Mouse (Mus musculus): ENCODE data around the gene Gm10778. TPM values are rescaled to one million over a fixed set of nuclear protein-coding genes. Genes with fewer than 3 reads are reported as not detected.

Gene Gm10778
- 1 to 10 TPM; 4.7 to 5.3 TPM for total RNA-seq (2021)

DNA sequence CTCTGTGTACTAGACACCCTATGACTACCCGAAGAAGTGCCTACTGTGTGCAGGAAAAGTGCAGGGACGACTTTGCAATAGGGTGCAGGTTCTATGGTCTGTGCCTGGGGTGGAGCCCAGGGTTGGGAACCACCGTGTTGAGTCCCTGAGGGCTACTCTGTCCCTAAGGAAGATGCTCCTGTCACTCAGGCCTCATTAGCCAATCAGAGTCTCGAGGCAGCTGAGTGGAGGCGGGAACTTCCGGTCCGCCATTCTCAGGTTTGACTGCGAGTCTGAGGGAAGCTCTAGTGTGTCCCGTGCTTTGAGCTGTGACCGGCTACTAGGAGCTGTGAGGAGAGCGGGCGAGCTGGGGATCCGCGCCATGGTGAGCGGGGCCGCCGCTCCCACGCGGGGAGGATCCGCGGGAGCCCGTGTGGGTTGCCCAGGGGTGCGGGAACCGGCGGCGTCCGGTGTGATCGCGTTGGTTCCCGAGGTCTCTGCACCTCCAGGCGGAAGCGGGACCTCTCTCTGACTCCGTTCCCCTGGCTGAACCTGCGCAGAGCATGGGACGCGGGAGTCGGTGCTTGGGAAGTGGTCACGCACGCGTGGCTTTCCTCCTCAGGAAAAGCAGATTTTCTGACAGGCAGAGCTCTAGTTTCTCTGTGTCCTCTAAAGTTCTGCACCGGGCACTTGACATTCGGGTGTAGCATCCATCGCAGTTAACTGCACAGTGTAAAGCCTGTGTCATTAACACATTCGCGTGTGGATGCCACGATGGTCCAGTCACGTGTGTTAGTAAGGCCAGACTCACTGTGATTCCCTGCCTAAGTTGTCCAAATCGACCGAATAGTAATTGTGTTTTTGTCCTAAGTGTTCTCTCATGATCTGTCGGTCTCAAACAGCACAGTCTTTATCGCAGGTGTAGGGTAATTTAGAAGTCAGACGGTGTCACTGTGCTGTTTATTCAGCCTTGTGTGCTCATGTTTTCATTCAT lies at the start of gene Gm10778:
TSS of gene Gm10778 (plus strand) at position 257 of the 973 bp plus-strand sequence.
- DNase-seq (ENCODE audit: extremely low spot score in 1 of 2, low spot score in 1 of 2), result peak; percentile 68 to 78

DNA sequence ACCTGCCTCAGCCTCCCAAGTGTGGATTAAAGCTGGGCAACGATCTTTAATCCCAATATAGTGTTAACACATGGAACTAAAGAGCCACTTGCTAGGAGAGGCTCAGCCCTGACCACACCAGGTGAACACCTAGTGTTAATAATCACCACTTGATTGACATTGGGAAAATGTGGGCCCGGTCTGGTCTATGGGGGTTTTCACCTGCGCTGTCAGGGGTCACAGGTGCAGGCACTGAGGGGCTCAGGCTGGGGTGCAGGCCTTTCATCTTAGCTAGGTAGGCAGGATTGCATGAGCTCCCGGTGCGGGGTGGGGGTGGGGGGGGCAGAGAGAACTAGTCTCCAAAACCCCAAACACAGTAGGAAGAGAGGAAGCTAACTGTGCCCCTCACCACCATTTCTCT lies 49.2 kb upstream of the Gm10778 start:
- DNase-seq (ENCODE audit: extremely low spot score in 1 of 2, low spot score in 1 of 2), result no peak

- no peak for DNase-seq (ENCODE audit: extremely low spot score in 1 of 2, low spot score in 1 of 2)
These were observed 48.8 kb upstream of the Gm10778 start for GRCm38 (mm10) chr10:81600096-81600495.

DNA sequence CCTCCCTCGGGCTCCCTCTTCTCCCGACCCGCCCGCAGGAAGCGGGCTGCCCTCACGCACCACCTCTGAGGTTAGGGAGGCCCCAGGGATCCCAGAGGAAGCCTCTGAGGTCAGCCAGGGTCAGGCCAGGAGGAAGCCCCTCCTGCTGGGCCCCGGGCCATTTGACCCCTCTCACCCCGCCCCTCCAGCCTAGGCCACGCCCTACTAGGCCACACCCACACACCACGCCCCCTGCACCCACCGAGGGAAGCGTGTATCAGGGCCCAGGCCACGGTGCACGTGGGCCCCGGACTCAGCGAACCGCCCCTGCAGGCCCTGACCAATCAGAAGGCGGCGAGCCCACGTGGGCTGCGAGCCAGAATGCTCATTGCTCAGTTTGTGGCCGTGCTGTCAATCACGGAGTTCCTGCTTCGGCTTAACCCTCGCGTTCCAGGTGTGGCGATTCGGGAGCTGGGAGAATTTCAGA lies 48.1 kb upstream of the Gm10778 start, which contains the start of gene Tle6:
TSS of gene Tle6 (minus strand) at position 336 of the 466 bp plus-strand sequence.
- DNase-seq (ENCODE audit: extremely low spot score in 1 of 2, low spot score in 1 of 2), result peak; percentile 91 to 93

- no peak for DNase-seq (ENCODE audit: extremely low spot score in 1 of 2, low spot score in 1 of 2)
These were observed 47.4 kb upstream of the Gm10778 start for GRCm38 (mm10) chr10:81601396-81601905.

GRCm38 (mm10) chr10:81602741-81603151 lies 46.1 kb upstream of the Gm10778 start:
- DNase-seq (ENCODE audit: extremely low spot score in 1 of 2, low spot score in 1 of 2), result no peak

DNA sequence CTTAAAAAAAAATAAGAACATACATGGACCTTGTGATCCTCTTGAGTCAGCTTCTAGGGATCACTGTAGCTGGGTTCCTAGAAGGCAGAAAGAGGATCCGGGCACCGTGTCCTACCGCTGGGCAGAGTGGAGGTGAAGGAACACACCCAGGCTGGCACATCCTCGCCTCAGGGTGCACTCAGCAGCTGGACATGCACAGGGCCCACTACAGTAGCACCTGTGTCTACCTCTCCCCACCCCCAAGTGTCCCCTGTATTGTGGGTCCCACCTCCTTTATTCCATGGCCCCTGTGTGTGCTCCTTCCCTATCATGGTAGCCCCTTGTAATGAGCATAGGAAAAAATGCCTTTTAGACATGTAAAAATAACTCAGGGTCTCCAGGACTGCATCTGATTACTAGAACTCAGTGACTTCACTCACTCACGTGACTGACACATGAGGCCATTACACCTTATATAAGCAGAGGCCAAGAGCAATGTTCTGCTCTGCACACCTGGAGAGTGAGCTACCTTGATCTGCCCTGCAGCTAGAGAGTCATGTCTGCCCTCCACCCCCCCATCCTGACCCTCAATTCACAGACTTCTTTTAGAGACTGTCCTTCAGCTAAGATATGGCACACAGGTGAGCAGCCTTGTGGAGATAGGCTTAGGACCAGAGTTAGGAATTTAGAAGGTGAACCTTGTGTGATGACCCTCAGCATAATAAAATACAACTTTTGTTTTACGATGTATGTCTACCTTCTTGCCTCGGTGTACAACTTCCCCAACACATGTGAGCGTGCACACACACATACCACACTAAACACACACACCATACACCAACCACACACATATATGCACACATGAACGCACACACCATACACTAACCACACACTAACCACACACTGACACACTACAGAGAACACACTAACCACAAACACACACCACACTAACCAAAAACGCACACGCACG lies 44.6 kb upstream of the Gm10778 start:
- DNase-seq (ENCODE audit: extremely low spot score in 1 of 2, low spot score in 1 of 2), result no peak

GRCm38 (mm10) chr10:81604968-81605665 lies 43.7 kb upstream of the Gm10778 start:
- peak; percentile 67 to 92 for DNase-seq (ENCODE audit: extremely low spot score in 1 of 2, low spot score in 1 of 2)

- no peak for DNase-seq (ENCODE audit: extremely low spot score in 1 of 2, low spot score in 1 of 2)
These were observed 43.2 kb upstream of the Gm10778 start for GRCm38 (mm10) chr10:81605666-81605973.

DNA sequence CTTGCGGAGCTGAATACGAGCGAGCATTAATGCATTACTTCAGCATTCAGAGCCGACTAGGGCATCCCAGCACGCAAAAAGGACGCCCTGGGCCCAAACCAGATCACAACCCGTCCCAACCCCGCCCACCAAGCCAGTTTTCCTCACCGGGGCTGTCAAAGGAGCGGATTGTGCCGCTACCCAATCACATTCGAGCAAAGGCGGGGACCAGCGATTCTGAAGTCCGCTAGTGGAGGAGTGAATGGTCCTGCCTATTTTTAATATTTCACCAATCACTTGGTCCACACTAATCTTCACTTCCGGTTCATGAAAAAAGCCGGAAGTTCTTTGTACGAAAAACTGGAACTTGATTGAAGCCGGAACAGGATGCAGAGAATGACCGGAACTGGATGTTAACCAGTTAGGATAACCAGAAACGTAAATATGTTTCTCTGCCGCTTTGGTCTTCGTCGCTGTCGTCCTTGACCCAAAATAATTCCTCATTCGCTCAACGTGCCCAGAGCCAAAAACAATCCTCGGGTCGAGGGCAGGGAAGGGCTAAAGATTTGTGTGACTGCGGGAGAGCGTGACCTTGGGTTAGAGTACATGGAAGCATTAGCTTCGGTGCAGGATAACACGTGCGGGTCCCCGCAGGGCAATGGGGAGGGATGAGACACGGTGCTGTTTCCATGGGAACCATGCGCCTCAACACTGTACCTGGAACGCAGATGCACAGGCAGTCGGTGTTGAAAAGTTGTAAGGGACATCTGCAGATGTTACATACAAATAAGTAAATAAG lies 42.7 kb upstream of the Gm10778 start, which contains the start of gene BC025920:
TSS of gene BC025920 (plus strand) at position 297 of the 778 bp plus-strand sequence.
- peak; percentile 75 to 76 for DNase-seq (ENCODE audit: extremely low spot score in 1 of 2, low spot score in 1 of 2)

DNA sequence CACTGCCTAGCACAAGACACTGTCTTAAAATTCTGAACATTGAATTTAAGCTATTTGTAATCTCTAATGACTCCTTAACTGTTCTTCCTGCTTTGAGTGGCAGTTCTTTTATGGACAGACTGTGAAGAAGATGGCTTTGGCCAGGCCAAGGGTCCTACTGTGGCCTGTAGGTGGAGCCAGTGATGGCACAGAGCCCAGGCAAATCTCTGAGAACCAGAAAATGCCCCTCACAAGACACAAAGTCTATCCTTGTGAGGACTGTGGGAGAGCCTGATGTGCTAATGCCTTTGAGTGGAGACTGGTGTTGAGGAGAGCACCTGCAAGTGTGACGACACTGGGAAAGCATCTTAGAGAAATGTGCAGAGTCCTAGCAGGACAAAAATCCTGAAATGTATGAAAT lies 40.6 kb upstream of the Gm10778 start:
- DNase-seq (ENCODE audit: extremely low spot score in 1 of 2, low spot score in 1 of 2), result no peak

- DNase-seq (ENCODE audit: extremely low spot score in 1 of 2, low spot score in 1 of 2), result no peak
These were observed 36.1 kb upstream of the Gm10778 start for GRCm38 (mm10) chr10:81612779-81613178.

GRCm38 (mm10) chr10:81615486-81615885 lies 33.4 kb upstream of the Gm10778 start:
- no peak for DNase-seq (ENCODE audit: extremely low spot score in 1 of 2, low spot score in 1 of 2)

GRCm38 (mm10) chr10:81619976-81620375 lies 28.9 kb upstream of the Gm10778 start:
- DNase-seq (ENCODE audit: extremely low spot score in 1 of 2, low spot score in 1 of 2), result no peak

DNA sequence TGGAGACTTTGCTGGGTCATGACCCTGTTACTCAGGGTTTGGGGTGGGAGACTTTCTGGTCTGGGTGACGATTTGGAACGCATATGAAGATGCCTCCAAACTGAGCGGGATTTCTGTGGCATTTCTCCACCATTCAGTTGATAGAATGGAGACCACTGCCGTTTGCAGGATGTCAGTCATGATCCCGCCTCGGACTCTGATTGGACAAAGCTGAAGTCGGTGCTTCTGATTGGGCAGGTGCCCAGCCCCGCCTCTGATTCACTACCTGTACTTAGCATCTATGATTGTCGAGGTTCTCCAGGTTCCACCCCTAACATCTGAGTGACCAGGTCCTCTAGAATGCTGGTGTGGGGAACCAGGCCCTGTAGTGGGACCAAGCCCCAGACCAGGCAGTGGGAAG lies 28.1 kb upstream of the Gm10778 start:
- DNase-seq (ENCODE audit: extremely low spot score in 1 of 2, low spot score in 1 of 2), result no peak

GRCm38 (mm10) chr10:81623441-81623840 lies 25.4 kb upstream of the Gm10778 start:
- no peak for DNase-seq (ENCODE audit: extremely low spot score in 1 of 2, low spot score in 1 of 2)

DNA sequence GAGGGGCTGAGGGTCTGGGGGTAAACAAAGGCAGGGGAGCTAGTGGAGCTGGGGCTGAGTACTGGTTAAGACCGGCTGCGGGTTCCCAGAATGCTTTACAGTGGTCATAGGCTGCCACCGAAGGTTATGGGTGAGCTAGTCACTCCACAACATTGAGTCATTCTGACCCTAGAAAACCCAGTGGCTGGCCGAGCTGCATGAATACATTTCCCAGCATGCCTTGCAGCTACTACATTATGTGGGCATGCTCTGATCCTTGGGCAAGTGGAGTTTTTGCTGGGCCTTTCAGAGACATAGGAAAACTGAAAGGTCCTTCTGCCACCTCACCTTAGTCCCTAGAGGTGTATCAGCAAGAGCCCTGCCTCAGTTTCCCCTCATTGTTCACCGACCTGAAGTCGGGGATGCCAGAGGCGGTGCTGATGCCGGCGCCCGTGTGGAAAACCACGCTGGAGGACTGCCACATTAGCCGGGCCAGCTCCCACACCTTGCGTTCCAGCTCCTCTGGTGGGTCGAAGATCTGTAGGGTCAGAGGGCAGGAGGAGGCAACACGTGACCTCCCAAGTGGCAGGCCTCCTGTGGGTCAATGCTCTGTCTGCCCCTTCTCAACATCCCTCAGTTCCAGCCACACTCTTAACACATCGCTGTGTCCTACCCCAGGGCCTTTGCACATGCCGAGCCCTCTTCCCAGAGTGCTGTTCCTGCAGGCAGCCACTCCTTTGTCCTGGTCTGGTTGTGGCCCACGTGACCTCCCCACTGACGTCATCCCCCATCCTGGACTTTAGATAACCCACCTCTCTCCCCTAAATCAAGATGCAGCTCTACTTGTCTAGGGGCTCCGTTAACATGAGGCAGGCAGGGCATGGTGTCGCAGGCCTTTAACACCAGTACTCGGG lies 22.5 kb upstream of the Gm10778 start:
- no peak for DNase-seq (ENCODE audit: extremely low spot score in 1 of 2, low spot score in 1 of 2)

All from layer of hippocampus, postnatal 25 days (tissue).